Mouse (Mus musculus): Measurements from ENCODE around the gene Gm42906.

- TF ChIP-seq CTCF (conservative IDR thresholded peaks at IDR 0.05; ENCODE audit: insufficient read depth, insufficient read length, low read depth, low read length) (no peak), POLR2A (IDR thresholded peaks at IDR 0.05; ENCODE audit: low read depth, low read length) (no peak)
Observed at GRCm38 (mm10) chr5:151248084-151248483, 179.9 kb downstream of the Gm42906 start.
